1 mouse cellular context compared by ENCODE assay signal in the genomic region with DNA sequence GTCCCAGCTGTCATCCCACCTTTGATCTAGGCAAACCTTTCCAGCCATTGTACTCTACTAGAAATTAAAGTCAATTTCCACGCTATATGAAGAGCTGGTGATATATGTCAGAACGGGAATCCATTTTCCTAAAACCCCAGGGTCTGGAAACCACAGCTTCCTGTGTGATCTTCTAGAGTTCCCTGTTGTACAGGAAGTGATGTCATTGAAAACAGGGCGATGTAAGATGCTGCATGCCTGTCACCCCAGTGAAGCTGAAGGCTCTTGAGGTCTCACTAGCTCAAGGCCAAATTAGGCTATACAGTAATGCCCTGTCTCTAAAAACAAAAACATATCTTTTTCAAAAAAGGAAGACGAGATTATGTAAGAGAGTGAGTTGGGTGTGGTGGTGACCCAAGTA.
TF ChIP-seq lines count a peak whose summit lies in the region.

No protein-coding gene starts in this region.

TF ChIP-seq in CH12.LX, 34 proteins besides CTCF, POLR2A, EP300 and RAD21 (continued from another document):
- TF ChIP-seq JUN (IDR thresholded peaks at IDR 0.05; ENCODE audit: insufficient read depth, low read depth, low read length) (no peak), MYC (IDR thresholded peaks at IDR 0.05; ENCODE audit: low read depth, low read length) (no peak), MEF2A (IDR thresholded peaks at IDR 0.05; ENCODE audit: borderline replicate concordance, low read depth, low read length) (no peak), E2F4 (IDR thresholded peaks at IDR 0.05; ENCODE audit: insufficient replicate concordance, low read depth, low read length) (no peak), MAX (IDR thresholded peaks at IDR 0.05; ENCODE audit: low read length) (no peak), TBP (conservative IDR thresholded peaks at IDR 0.05; ENCODE audit: low read depth, low read length) (no peak), ZKSCAN1 (IDR thresholded peaks at IDR 0.05; ENCODE audit: borderline replicate concordance, low read depth, low read length) (no peak), CHD2 (IDR thresholded peaks at IDR 0.05; ENCODE audit: low read length) (no peak), KAT2A (IDR thresholded peaks at IDR 0.05; ENCODE audit: insufficient replicate concordance, low read length) (no peak), MAZ (IDR thresholded peaks at IDR 0.05; ENCODE audit: low read depth, low read length) (no peak), UBTF (IDR thresholded peaks at IDR 0.05; ENCODE audit: low read depth, low read length) (no peak), NELFE (IDR thresholded peaks at IDR 0.05; ENCODE audit: low read depth, low read length) (no peak), USF1 (IDR thresholded peaks at IDR 0.05; ENCODE audit: low read depth, low read length) (no peak), MXI1 (IDR thresholded peaks at IDR 0.05; ENCODE audit: low read depth, low read length) (no peak)
